In the genomic region with DNA sequence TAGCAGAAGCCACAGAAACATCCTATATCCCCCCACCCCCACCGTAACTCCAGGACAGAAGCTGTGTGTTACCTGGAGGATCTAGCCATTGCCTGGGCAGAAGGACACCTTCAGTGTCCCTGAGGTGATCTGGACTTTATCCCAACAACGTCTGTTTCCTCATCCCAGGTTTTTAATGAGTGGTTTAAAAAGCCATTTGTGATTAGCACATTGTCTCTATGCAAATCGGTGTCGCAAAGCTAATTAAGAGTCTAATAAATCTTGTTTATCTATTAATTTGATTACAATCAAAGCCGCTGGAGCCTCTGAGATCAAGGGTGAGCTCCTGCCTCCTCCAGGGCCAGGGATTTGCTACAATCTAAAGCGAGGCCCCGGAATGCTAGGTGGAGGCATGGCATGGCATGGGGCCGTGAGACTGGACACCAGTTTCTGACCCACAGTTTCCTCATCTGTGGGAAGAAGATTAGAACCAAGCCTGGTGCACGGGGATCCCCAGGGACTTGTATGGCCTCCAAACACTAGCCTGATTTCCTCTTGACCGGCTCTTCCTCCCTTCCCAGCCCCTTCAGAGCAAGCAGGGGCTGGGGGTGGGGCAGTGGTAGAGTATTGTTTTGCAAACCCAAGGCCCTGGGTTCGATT, we compare ENCODE assay signal across 20 mouse cellular contexts. TPM values are rescaled to one million over a fixed set of nuclear protein-coding genes. Genes with fewer than 3 reads are reported as not detected.
DNase-seq lines count a peak whose midpoint lies in the region; ATAC-seq lines count a peak whose summit lies in the region.
"Had no signal": no experiment of that assay in that cellular context is flagged by ENCODE, and none has a peak within 500 bp of the region (broad histone marks: within the 10 kb centered on the region; RNA-seq: fewer than 3 reads in every experiment).

No protein-coding gene starts in this region.

- no peaks in the 10 kb centered on the region for H3K9me3 ChIP-seq in forebrain, embryonic 12.5 days
- no peaks in the 10 kb centered on the region for H3K9me3 ChIP-seq in forebrain, embryonic 16.5 days (ENCODE audit: control insufficient read depth, low read length)
- H3K9me3 ChIP-seq in heart, embryonic 14.5 days (ENCODE audit: control insufficient read depth, low read length), result no peaks in the 10 kb centered on the region
- no peaks in the 10 kb centered on the region for H3K9me3 ChIP-seq in midbrain, embryonic 13.5 days
- H3K9me3 ChIP-seq in midbrain, embryonic 11.5 days (ENCODE audit: control insufficient read depth, low read length), result no peaks in the 10 kb centered on the region
- H3K9me3 ChIP-seq: embryonic facial prominence, embryonic 15.5 days; liver, embryonic 12.5 days; lung, embryonic 15.5 days; midbrain, embryonic 15.5 days had no signal

- DNase-seq in heart, adult 9 months (ENCODE audit: low spot score in 2 of 2), result no peak
- no peak for DNase-seq in midbrain, embryonic 11.5 days (ENCODE audit: low spot score, missing footprints)
- DNase-seq in 416B (ENCODE audit: low read depth), result peak; percentile 45
- no peak for DNase-seq in T-cell, adult 2 months (ENCODE audit: low spot score)
- DNase-seq: adrenal gland, postnatal 36 days; cerebellum, adult 11-12 months; cerebellum, postnatal 36 days; kidney, adult 9 months; left cerebral cortex, postnatal 4 days; lung, postnatal 4 days; right cerebral cortex, adult 18-20 months; thymus, postnatal 14 days had no signal

- 75% methylated on average over 11 of the region's 11 CpGs for WGBS in forebrain, embryonic 12.5 days
- 75% methylated on average over 11 of the region's 11 CpGs for WGBS in forebrain, embryonic 16.5 days
- WGBS in heart, embryonic 14.5 days, result 71% methylated on average over 11 of the region's 11 CpGs
- WGBS in midbrain, embryonic 13.5 days, result 76% methylated on average over 11 of the region's 11 CpGs
- WGBS in midbrain, embryonic 11.5 days, result 86% methylated on average over 11 of the region's 11 CpGs

- peaks cover 42% of the 10 kb centered on the region for H3K4me1 ChIP-seq in forebrain, embryonic 12.5 days
- peaks cover 24% of the 10 kb centered on the region for H3K4me1 ChIP-seq in forebrain, embryonic 16.5 days (replicated peaks; ENCODE audit: control insufficient read depth, insufficient read depth, low read length)
- H3K4me1 ChIP-seq in heart, embryonic 14.5 days (ENCODE audit: control insufficient read depth in 2 of 2, insufficient read depth in 2 of 2, low read length in 2 of 2), result peaks cover 37 to 57% of the 10 kb centered on the region in 2 experiments
- H3K4me1 ChIP-seq in midbrain, embryonic 13.5 days (replicated peaks), result peaks cover 48% of the 10 kb centered on the region
- H3K4me1 ChIP-seq in midbrain, embryonic 11.5 days (ENCODE audit: control insufficient read depth, insufficient read depth, low read length), result no peaks in the 10 kb centered on the region; the same call in 1 of the 2 replicates

- H3K4me3 ChIP-seq in forebrain, embryonic 12.5 days (replicated peaks), result no peak overlapping the region
- H3K4me3 ChIP-seq in forebrain, embryonic 16.5 days (replicated peaks; ENCODE audit: low read length), result no peak overlapping the region
- no peak overlapping the region for H3K4me3 ChIP-seq in heart, embryonic 14.5 days (ENCODE audit: control insufficient read depth in 1 of 2, insufficient read depth in 1 of 2, low read depth in 1 of 2, low read length in 2 of 2)
- H3K4me3 ChIP-seq in midbrain, embryonic 13.5 days (replicated peaks), result no peak overlapping the region
- no peak overlapping the region for H3K4me3 ChIP-seq in midbrain, embryonic 11.5 days (ENCODE audit: low read depth, low read length)
- H3K4me3 ChIP-seq: embryonic facial prominence, embryonic 15.5 days; liver, embryonic 12.5 days; lung, embryonic 15.5 days; midbrain, embryonic 15.5 days had no signal

- no peak for ATAC-seq in forebrain, embryonic 12.5 days (ENCODE audit: low FRiP score)
- ATAC-seq in forebrain, embryonic 16.5 days, result no peak
- ATAC-seq in heart, embryonic 14.5 days (ENCODE audit: insufficient number of reproducible peaks, insufficient read depth, low FRiP score, low read depth), result no peak
- ATAC-seq in midbrain, embryonic 13.5 days, result no peak
- ATAC-seq in midbrain, embryonic 11.5 days (ENCODE audit: low FRiP score), result no peak
- ATAC-seq: liver, embryonic 12.5 days; midbrain, embryonic 15.5 days had no signal

- H3K27ac ChIP-seq in forebrain, embryonic 12.5 days, result peak overlapping the region; percentile 25; the same call in 1 of the 2 replicates
- no peak overlapping the region for H3K27ac ChIP-seq in forebrain, embryonic 16.5 days (ENCODE audit: low read length)
- H3K27ac ChIP-seq in heart, embryonic 14.5 days (replicated peaks in 1 of 2; ENCODE audit: control insufficient read depth in 1 of 2, insufficient read depth in 1 of 2, low read depth in 2 of 2, low read length in 2 of 2), result peak overlapping the region; percentile 72 to 92
- H3K27ac ChIP-seq in midbrain, embryonic 13.5 days, result no peak overlapping the region
- H3K27ac ChIP-seq in midbrain, embryonic 11.5 days (ENCODE audit: low read depth, low read length), result no peak overlapping the region
- H3K27ac ChIP-seq: embryonic facial prominence, embryonic 15.5 days; liver, embryonic 12.5 days; lung, embryonic 15.5 days had no signal

- H3K4me2 ChIP-seq in forebrain, embryonic 12.5 days, result no peak overlapping the region
- H3K4me2 ChIP-seq in forebrain, embryonic 16.5 days (ENCODE audit: low read length), result no peak overlapping the region
- no peak overlapping the region for H3K4me2 ChIP-seq in heart, embryonic 14.5 days (ENCODE audit: low read length)
- no peak overlapping the region for H3K4me2 ChIP-seq in midbrain, embryonic 13.5 days (replicated peaks)
- H3K4me2 ChIP-seq in midbrain, embryonic 11.5 days, result no peak overlapping the region
- H3K4me2 ChIP-seq: embryonic facial prominence, embryonic 15.5 days; liver, embryonic 12.5 days; lung, embryonic 15.5 days; midbrain, embryonic 15.5 days had no signal

- no peak overlapping the region for H3K9ac ChIP-seq in forebrain, embryonic 12.5 days
- H3K9ac ChIP-seq in forebrain, embryonic 16.5 days (replicated peaks; ENCODE audit: low read depth, low read length), result no peak overlapping the region
- H3K9ac ChIP-seq in heart, embryonic 14.5 days (ENCODE audit: low read length), result no peak overlapping the region
- 0 out of 2 replicates have a peak overlapping the region, but pooled peaks have one; percentile 15 for H3K9ac ChIP-seq in midbrain, embryonic 13.5 days (replicated peaks)
- no peak overlapping the region for H3K9ac ChIP-seq in midbrain, embryonic 11.5 days (ENCODE audit: low read length)
- H3K9ac ChIP-seq: embryonic facial prominence, embryonic 15.5 days; liver, embryonic 12.5 days; lung, embryonic 15.5 days; midbrain, embryonic 15.5 days had no signal

- no peaks in the 10 kb centered on the region for H3K27me3 ChIP-seq in forebrain, embryonic 12.5 days
- no peaks in the 10 kb centered on the region for H3K27me3 ChIP-seq in forebrain, embryonic 16.5 days (replicated peaks; ENCODE audit: control insufficient read depth, insufficient read depth, low read length)
- no peaks in the 10 kb centered on the region for H3K27me3 ChIP-seq in heart, embryonic 14.5 days (ENCODE audit: control insufficient read depth, insufficient read depth, low read length)
- H3K27me3 ChIP-seq in midbrain, embryonic 13.5 days, result no peaks in the 10 kb centered on the region
- no peaks in the 10 kb centered on the region for H3K27me3 ChIP-seq in midbrain, embryonic 11.5 days (ENCODE audit: control insufficient read depth, insufficient read depth, low read length)
- H3K27me3 ChIP-seq: embryonic facial prominence, embryonic 15.5 days; liver, embryonic 12.5 days; lung, embryonic 15.5 days; midbrain, embryonic 15.5 days had no signal

- peaks cover 83% of the 10 kb centered on the region for H3K36me3 ChIP-seq in forebrain, embryonic 12.5 days (replicated peaks)
- H3K36me3 ChIP-seq in forebrain, embryonic 16.5 days (ENCODE audit: control insufficient read depth, insufficient read depth), result 0 out of 2 replicates have a peak, but pooled peaks cover 12% of the 10 kb centered on the region
- H3K36me3 ChIP-seq in heart, embryonic 14.5 days (ENCODE audit: control insufficient read depth, insufficient read depth, low read length), result peaks cover 74% of the 10 kb centered on the region
- H3K36me3 ChIP-seq in midbrain, embryonic 13.5 days, result peaks cover 83% of the 10 kb centered on the region
- peaks cover 32% of the 10 kb centered on the region for H3K36me3 ChIP-seq in midbrain, embryonic 11.5 days (ENCODE audit: control insufficient read depth, insufficient read depth, low read length)

RNA-seq across cellular contexts. Expression of a gene that starts 54.7 kb away (rescaled TPM):
- 32.4 and 35.6 TPM in 2 replicates for polyA plus RNA-seq in forebrain, embryonic 12.5 days (2016; fragmentation: Nextera tagmentation; extraction: Ambion mirVana)
- polyA plus RNA-seq in forebrain, embryonic 16.5 days (2015; fragmentation: Nextera tagmentation; extraction: Ambion mirVana), result 24.1 and 26.3 TPM in 2 replicates
- polyA plus RNA-seq in heart, embryonic 14.5 days (2014; fragmentation: Nextera tagmentation; extraction: Ambion mirVana), result 99.2 and 105 TPM in 2 replicates
- 25.3 and 25.5 TPM in 2 replicates for polyA plus RNA-seq in midbrain, embryonic 13.5 days (2015; fragmentation: Nextera tagmentation; extraction: Ambion mirVana)
- 36.2 and 37.4 TPM in 2 replicates for polyA plus RNA-seq in midbrain, embryonic 11.5 days (2014; fragmentation: Nextera tagmentation; extraction: Ambion mirVana)

Comparison
In these comparisons a context has a peak if more than half of its experiments do, and no peak if none do; other contexts are left out.
1. H3K27ac ChIP-seq: peak in forebrain, embryonic 12.5 days (single experiment) and heart, embryonic 14.5 days (2 of 2); none in forebrain, embryonic 16.5 days (single experiment), midbrain, embryonic 13.5 days (single experiment) and midbrain, embryonic 11.5 days (single experiment).